Mouse (Mus musculus) urinary bladder, postnatal 10 days (tissue): Measurements from ENCODE around the gene Mzf1.
"Not testable (repeated sequence)": the region's sequence is repeated elsewhere in the genome, so short reads cannot be mapped to it uniquely, and the experiment has no call there.

Source experiments
- DNase-seq: peaks from one replicate; pipeline ENCODE4 v3.0.0; 2022; ENCODE audit warnings: low spot score

The Mzf1 gene

GRCm38 (mm10) chr7:13054287-13055010 lies at the start of gene Mzf1:
Mzf1 (minus strand) TSS chr7:13054764.
- peak; percentile 74 for DNase-seq

GRCm38 (mm10) chr7:13095073-13095472 lies 40.5 kb upstream of the Mzf1 start, which contains the start of gene Vmn1r85:
Vmn1r85 (minus strand) TSS chr7:13095173.
- DNase-seq = no peak

GRCm38 (mm10) chr7:13072293-13072692 lies 17.7 kb upstream of the Mzf1 start:
- no peak for DNase-seq

- DNase-seq = not testable (repeated sequence)
These were observed 8.8 kb upstream of the Mzf1 start for GRCm38 (mm10) chr7:13063399-13063798.

- DNase-seq = no peak
These were observed 5.0 kb upstream of the Mzf1 start for GRCm38 (mm10) chr7:13059536-13059935.

GRCm38 (mm10) chr7:13056913-13057700 lies 2.5 kb upstream of the Mzf1 start:
- no peak for DNase-seq

- DNase-seq = no peak
These were observed 640 bp downstream of the Mzf1 start for GRCm38 (mm10) chr7:13053961-13054286.

- no peak for DNase-seq
These were observed 1.1 kb downstream of the Mzf1 start for GRCm38 (mm10) chr7:13053501-13053900.

- no peak for DNase-seq
These were observed 1.6 kb downstream of the Mzf1 start for GRCm38 (mm10) chr7:13053001-13053400.

GRCm38 (mm10) chr7:13046084-13046483 lies 8.5 kb downstream of the Mzf1 start:
- DNase-seq = no peak

GRCm38 (mm10) chr7:13044254-13044625 lies 10.3 kb downstream of the Mzf1 start:
- DNase-seq = no peak

- no peak for DNase-seq
These were observed 10.9 kb downstream of the Mzf1 start for GRCm38 (mm10) chr7:13043445-13044253.

- DNase-seq = no peak
These were observed 11.5 kb downstream of the Mzf1 start for GRCm38 (mm10) chr7:13043120-13043444.

- no peak for DNase-seq
These were observed 12.1 kb downstream of the Mzf1 start for GRCm38 (mm10) chr7:13042511-13042910.

- DNase-seq = no peak
These were observed 13.3 kb downstream of the Mzf1 start for GRCm38 (mm10) chr7:13041256-13041655.

GRCm38 (mm10) chr7:13039181-13039580 lies 15.4 kb downstream of the Mzf1 start:
- DNase-seq = no peak

- DNase-seq = no peak
These were observed 15.9 kb downstream of the Mzf1 start for GRCm38 (mm10) chr7:13038621-13039169.

GRCm38 (mm10) chr7:13037901-13038555 lies 16.5 kb downstream of the Mzf1 start, which contains the start of gene Ube2m:
Ube2m (minus strand) TSS chr7:13038275.
- DNase-seq = peak; percentile 96

GRCm38 (mm10) chr7:13037366-13037765 lies 17.2 kb downstream of the Mzf1 start:
- DNase-seq = no peak

- DNase-seq = no peak
These were observed 17.8 kb downstream of the Mzf1 start for GRCm38 (mm10) chr7:13036806-13037205.

GRCm38 (mm10) chr7:13035211-13035855 lies 19.2 kb downstream of the Mzf1 start:
- DNase-seq = no peak
